Mouse (Mus musculus): ENCODE results near the gene Olfr1305. TPM values are rescaled to one million over a fixed set of nuclear protein-coding genes. Genes with fewer than 3 reads are reported as not detected.

Olfr1305 gene
- not detected in 2 replicates for polyA plus RNA-seq (2014; fragmentation: Nextera tagmentation; extraction: Ambion mirVana)

- no peak for ATAC-seq (ENCODE audit: low FRiP score, low TSS enrichment)
- no peaks in the 10 kb centered on the region for H3K4me1 ChIP-seq (ENCODE audit: control insufficient read depth, insufficient read depth, low read length)
- no peaks in the 10 kb centered on the region for H3K27me3 ChIP-seq (ENCODE audit: control insufficient read depth, insufficient read depth, low read length)
- 92% methylated on average over 2 of the region's 2 CpGs for WGBS
- no peak within 1 kb of the TSS for H3K4me3 ChIP-seq (ENCODE audit: low read length)
- no peak within 1 kb of the TSS for H3K4me2 ChIP-seq (replicated peaks; ENCODE audit: low read depth, low read length)
- H3K9ac ChIP-seq (ENCODE audit: low read depth, low read length), result no peak within 1 kb of the TSS
- no peak within 1 kb of the TSS for H3K27ac ChIP-seq (ENCODE audit: low read depth, low read length)
- H3K9me3 ChIP-seq (ENCODE audit: control insufficient read depth, low read length), result no peaks in the 10 kb centered on the region; the same call in 1 of the 2 replicates
- no peaks in the 10 kb centered on the region for H3K36me3 ChIP-seq (ENCODE audit: control insufficient read depth, insufficient read depth, low read length)
Measured at GRCm38 (mm10) chr2:111877049-111877448, at the start of gene Olfr1305. Gene Olfr1305 (minus strand): TSS chr2:111877149.

DNA sequence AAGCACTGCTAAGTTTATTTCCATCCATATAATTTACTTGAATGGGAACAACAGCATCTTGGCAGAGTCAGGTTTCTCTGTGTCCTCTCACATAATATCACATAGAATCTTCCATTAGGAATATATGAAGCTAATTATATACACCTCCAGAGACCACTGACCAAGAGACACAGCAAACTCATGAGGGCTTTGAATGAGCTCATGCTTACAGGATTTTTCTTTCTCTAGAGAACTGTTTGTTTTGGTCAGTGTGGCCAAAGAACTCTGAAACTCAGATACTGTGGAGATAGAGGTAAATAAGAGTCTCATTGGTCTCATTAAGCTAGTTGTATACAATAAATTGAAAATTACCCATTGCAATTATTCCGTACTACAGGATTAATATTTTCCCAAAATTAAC lies 39.2 kb upstream of the Olfr1305 start, which contains the start of gene Olfr1306:
Gene Olfr1306, minus strand, starts transcription at position 101 of the 400 bp plus-strand sequence.
- Histone ChIP-seq H3K4me2 (replicated peaks; ENCODE audit: low read depth, low read length) (no peak within 1 kb of the TSS), H3K4me1 (ENCODE audit: control insufficient read depth, insufficient read depth, low read length) (no peaks in the 10 kb centered on the region), H3K9ac (ENCODE audit: low read depth, low read length) (no peak within 1 kb of the TSS), H3K27me3 (ENCODE audit: control insufficient read depth, insufficient read depth, low read length) (no peaks in the 10 kb centered on the region), H3K36me3 (ENCODE audit: control insufficient read depth, insufficient read depth, low read length) (no peaks in the 10 kb centered on the region), H3K27ac (ENCODE audit: low read depth, low read length) (no peak within 1 kb of the TSS), H3K9me3 (ENCODE audit: control insufficient read depth, low read length) (no peaks in the 10 kb centered on the region; the same call in 1 of the 2 replicates), H3K4me3 (ENCODE audit: low read length) (no peak within 1 kb of the TSS)
- no peak for ATAC-seq (ENCODE audit: low FRiP score, low TSS enrichment)
- WGBS, result 82% methylated on average over 1 of the region's 1 CpGs

GRCm38 (mm10) chr2:111820240-111820639 lies 56.7 kb downstream of the Olfr1305 start, which contains the start of gene Olfr1303:
Gene Olfr1303 (minus strand): TSS chr2:111820340.
- Histone ChIP-seq H3K4me2 (replicated peaks; ENCODE audit: low read depth, low read length) (no peak within 1 kb of the TSS), H3K4me1 (ENCODE audit: control insufficient read depth, insufficient read depth, low read length) (no peaks in the 10 kb centered on the region), H3K4me3 (ENCODE audit: low read length) (no peak within 1 kb of the TSS), H3K27me3 (ENCODE audit: control insufficient read depth, insufficient read depth, low read length) (no peaks in the 10 kb centered on the region), H3K9me3 (ENCODE audit: control insufficient read depth, low read length) (no peaks in the 10 kb centered on the region), H3K9ac (ENCODE audit: low read depth, low read length) (no peak within 1 kb of the TSS), H3K36me3 (ENCODE audit: control insufficient read depth, insufficient read depth, low read length) (no peaks in the 10 kb centered on the region), H3K27ac (ENCODE audit: low read depth, low read length) (no peak within 1 kb of the TSS)
- no peak for ATAC-seq (ENCODE audit: low FRiP score, low TSS enrichment)
- 79% methylated on average over 2 of the region's 2 CpGs for WGBS

Other genes starting within 250 kb of the Olfr1305 start
- not detected in 2 replicates for gene Olfr1298, start 227.9 kb downstream of the Olfr1305 start, polyA plus RNA-seq (2014; fragmentation: Nextera tagmentation; extraction: Ambion mirVana)
- not detected in 2 replicates for gene Olfr1299, start 215.7 kb downstream of the Olfr1305 start, polyA plus RNA-seq (2014; fragmentation: Nextera tagmentation; extraction: Ambion mirVana)
- gene Olfr1301, start 126.1 kb downstream of the Olfr1305 start, polyA plus RNA-seq (2014; fragmentation: Nextera tagmentation; extraction: Ambion mirVana), result not detected in 2 replicates
- not detected in 2 replicates for gene Olfr1302, start 99.7 kb downstream of the Olfr1305 start, polyA plus RNA-seq (2014; fragmentation: Nextera tagmentation; extraction: Ambion mirVana)
- gene Olfr1303, start 56.8 kb downstream of the Olfr1305 start, polyA plus RNA-seq (2014; fragmentation: Nextera tagmentation; extraction: Ambion mirVana), result not detected in 2 replicates
- not detected in 2 replicates for gene Olfr1306, start 39.1 kb upstream of the Olfr1305 start, polyA plus RNA-seq (2014; fragmentation: Nextera tagmentation; extraction: Ambion mirVana)
- gene Olfr1307, start 72.3 kb upstream of the Olfr1305 start, polyA plus RNA-seq (2014; fragmentation: Nextera tagmentation; extraction: Ambion mirVana), result not detected in 2 replicates
- gene Olfr1308, start 87.8 kb upstream of the Olfr1305 start, polyA plus RNA-seq (2014; fragmentation: Nextera tagmentation; extraction: Ambion mirVana), result not detected in 2 replicates
- gene Olfr1309, start 113.1 kb upstream of the Olfr1305 start, polyA plus RNA-seq (2014; fragmentation: Nextera tagmentation; extraction: Ambion mirVana), result not detected in 2 replicates
- not detected in 2 replicates for gene Olfr1310, start 135.6 kb upstream of the Olfr1305 start, polyA plus RNA-seq (2014; fragmentation: Nextera tagmentation; extraction: Ambion mirVana)
- not detected in 2 replicates for gene Olfr1311, start 147.3 kb upstream of the Olfr1305 start, polyA plus RNA-seq (2014; fragmentation: Nextera tagmentation; extraction: Ambion mirVana)
- gene Olfr1312, start 173.1 kb upstream of the Olfr1305 start, polyA plus RNA-seq (2014; fragmentation: Nextera tagmentation; extraction: Ambion mirVana), result not detected in 2 replicates
- not detected in 2 replicates for gene Olfr1313, start 200.7 kb upstream of the Olfr1305 start, polyA plus RNA-seq (2014; fragmentation: Nextera tagmentation; extraction: Ambion mirVana)
- gene Olfr1314, start 219.6 kb upstream of the Olfr1305 start, polyA plus RNA-seq (2014; fragmentation: Nextera tagmentation; extraction: Ambion mirVana), result not detected in 2 replicates
- gene Olfr1315-ps1, start 238.3 kb upstream of the Olfr1305 start, polyA plus RNA-seq (2014; fragmentation: Nextera tagmentation; extraction: Ambion mirVana), result not detected in 2 replicates